Mouse (Mus musculus): Measurements from ENCODE around the gene Ttc39d. TPM values are rescaled to one million over a fixed set of nuclear protein-coding genes. Genes with fewer than 3 reads are reported as not detected.

Gene Ttc39d
- 0.11 TPM for polyA plus RNA-seq (2017; shearing (Covaris generic))

DNA sequence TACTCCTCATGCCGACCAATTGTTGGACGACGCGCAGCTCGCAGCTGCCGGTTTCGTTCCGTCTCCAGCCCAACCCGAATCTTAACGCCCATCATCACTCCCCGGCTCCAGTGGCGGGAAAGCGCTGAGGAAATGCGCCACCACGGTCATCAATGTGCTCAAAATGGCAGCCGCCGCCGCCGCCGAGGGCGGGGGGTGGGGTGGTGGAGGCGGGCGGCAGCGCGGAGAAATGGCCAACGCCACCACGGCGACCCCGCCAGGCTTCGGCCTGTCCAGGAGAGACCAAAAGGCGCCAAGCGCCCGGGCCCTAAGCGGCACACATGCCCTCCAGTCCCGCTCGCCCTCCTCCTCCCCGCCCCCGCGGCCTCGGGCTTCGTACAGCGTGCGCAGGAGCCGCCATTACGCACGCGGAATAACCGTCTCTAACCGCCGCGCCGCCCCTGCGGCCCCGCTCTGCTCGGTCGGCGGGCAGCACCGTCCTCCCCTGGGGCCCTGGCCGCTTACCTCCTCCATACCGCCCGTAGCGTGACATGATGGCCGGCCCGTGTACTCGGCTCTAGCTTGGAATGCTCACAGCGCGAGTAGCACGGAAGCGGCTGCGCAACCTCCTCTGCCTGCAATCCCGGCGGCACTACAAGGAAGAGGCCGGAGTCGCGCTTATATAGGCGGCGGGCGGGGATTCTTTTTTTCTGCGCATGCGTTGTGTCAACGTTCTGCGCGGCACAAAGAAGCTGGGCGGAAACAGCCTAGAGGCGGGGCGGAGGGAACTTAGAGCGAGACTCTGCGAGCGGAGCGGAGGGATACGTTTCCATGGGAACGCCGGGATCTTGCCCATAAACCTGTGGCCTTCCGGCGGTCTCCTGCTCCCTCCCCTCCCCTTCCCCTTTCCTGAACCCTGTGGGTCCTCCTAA lies at the start of gene Ttc39d, which contains the start of gene Srsf7:
TSS of gene Ttc39d (plus strand) at position 790 of the 911 bp plus-strand sequence.
TSS of gene Srsf7 (minus strand) at position 637 of the 911 bp plus-strand sequence.

DNA sequence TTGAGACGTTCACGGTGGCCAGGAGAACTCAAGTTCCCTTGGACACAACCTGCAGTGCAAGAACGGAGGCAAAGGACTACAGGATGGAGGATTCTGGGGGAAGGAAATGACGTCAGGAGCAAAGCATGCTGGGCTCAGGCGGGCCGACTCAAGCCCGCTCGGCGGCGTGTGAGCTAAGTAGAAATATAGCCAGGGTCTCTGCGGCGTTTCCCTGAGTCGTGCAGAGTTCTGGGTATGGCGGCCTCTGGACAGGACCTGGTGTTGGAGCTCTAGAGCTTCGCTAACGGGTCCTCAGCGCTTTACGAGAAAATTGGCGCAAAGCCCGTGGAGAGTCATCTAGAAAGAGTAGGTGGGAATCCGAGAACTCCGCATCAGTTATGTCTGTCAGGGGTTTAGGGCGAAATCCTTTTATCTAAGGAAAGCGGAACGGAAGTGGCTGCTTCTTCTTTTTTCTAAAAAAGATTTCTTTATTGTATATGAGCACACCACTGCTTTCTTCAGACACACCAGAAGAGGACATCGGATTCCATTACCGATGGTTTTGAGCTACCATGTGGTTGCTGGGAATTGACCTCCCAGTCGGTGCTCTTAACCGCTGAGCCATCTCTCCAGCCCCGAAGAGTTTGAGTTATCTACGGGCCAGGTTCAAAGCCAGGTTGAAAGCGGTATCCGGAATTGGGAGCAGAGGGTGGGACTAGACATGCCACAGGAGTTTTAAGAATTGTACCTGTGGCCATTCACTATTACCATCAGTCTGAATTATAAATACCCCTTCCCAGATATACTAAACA lies 17.3 kb downstream of the Ttc39d start, which contains the start of gene Gemin6:
TSS of gene Gemin6 (plus strand) at position 116 of the 791 bp plus-strand sequence.

Other genes with a start within 250 kb of the Ttc39d start
- gene Hnrnpll, start 145.1 kb upstream of the Ttc39d start, polyA plus RNA-seq (2017; shearing (Covaris generic)), result 26.8 TPM
- gene Galm, start 80.0 kb upstream of the Ttc39d start, polyA plus RNA-seq (2017; shearing (Covaris generic)), result 40.2 TPM
- 574 TPM for gene Srsf7, start 153 bp upstream of the Ttc39d start, polyA plus RNA-seq (2017; shearing (Covaris generic))
- gene Gemin6, start 17.0 kb downstream of the Ttc39d start, polyA plus RNA-seq (2017; shearing (Covaris generic)), result 19.1 TPM
- 5.0 TPM for gene Morn2, start 82.7 kb downstream of the Ttc39d start, polyA plus RNA-seq (2017; shearing (Covaris generic))
- 33.5 TPM for gene Dhx57, start 83.0 kb downstream of the Ttc39d start, polyA plus RNA-seq (2017; shearing (Covaris generic))
- not detected for gene Arhgef33, start 99.9 kb downstream of the Ttc39d start, polyA plus RNA-seq (2017; shearing (Covaris generic))
- gene Gm10190, start 166.1 kb downstream of the Ttc39d start, polyA plus RNA-seq (2017; shearing (Covaris generic)), result not detected

Measured in CD4-positive, CD25-positive, alpha-beta regulatory T cell, adult 9 weeks (primary cell).